Mouse (Mus musculus) kidney, adult 2 months (tissue): Measurements from ENCODE around the gene Cox7c. TPM values are rescaled to one million over a fixed set of nuclear protein-coding genes. Genes with fewer than 3 reads are reported as not detected.
"Not testable (repeated sequence)": the region's sequence is repeated elsewhere in the genome, so short reads cannot be mapped to it uniquely, and the experiment has no call there.

Experiments
- DNase-seq: peaks from one replicate; pipeline ENCODE4 v3.0.0; 2021
- H3K27ac ChIP-seq: fragments of 200-500 bp; 2 replicates; pipeline ENCODE4 v1.5.1; 2012; ENCODE audit warnings: low read depth, low read length, control low read depth, inconsistent platforms; ENCODE audit not compliant: insufficient read depth
- H3K27me3 ChIP-seq: fragments of 200-500 bp; replicated peaks from 2 replicates; pipeline ENCODE4 v1.6.1; 2012; ENCODE audit warnings: mild to moderate bottlenecking, moderate library complexity, low read length, inconsistent platforms; ENCODE audit not compliant: control insufficient read depth, insufficient read depth
- H3K36me3 ChIP-seq: fragments of 200-500 bp; 2 replicates; pipeline ENCODE4 v1.6.1; 2012; ENCODE audit warnings: mild to moderate bottlenecking, moderate library complexity, low read length, inconsistent platforms; ENCODE audit not compliant: control insufficient read depth, insufficient read depth
- H3K4me1 ChIP-seq: fragments of 200-500 bp; 2 replicates; pipeline ENCODE4 v1.6.1; 2011; ENCODE audit warnings: low read length; ENCODE audit not compliant: control insufficient read depth, insufficient read depth
- H3K4me3 ChIP-seq: fragments of 200-500 bp; 2 replicates; pipeline ENCODE4 v1.5.1; 2011; ENCODE audit warnings: mild to moderate bottlenecking, low read depth, low read length, control low read depth; ENCODE audit not compliant: insufficient read depth
- CTCF ChIP-seq: fragments of 200-500 bp; conservative IDR thresholded peaks from 2 replicates; pipeline ENCODE4 v1.5.1; 2011; ENCODE audit warnings: low read depth, mild to moderate bottlenecking, control low read depth, low read length, moderate library complexity, mixed read lengths; ENCODE audit not compliant: insufficient read depth, insufficient read length
- POLR2A ChIP-seq: fragments of 200-500 bp; IDR thresholded peaks from one replicate; pipeline ENCODE4 v1.6.1; 2011; ENCODE audit warnings: low read depth, low read length, control low read depth
- WGBS: fragments of 180-500 bp; shearing (Covaris S2); methylation state at CpG from one replicate; pipeline ENCODE4 v1.1.7; 2018; 5-methylcytosine and 5-hydroxymethylcytosine counted together
- polyA plus RNA-seq: library from polyadenylated mRNA; depleted of rRNA; stranded (reverse); fragments of >200 nt; gene quantifications from 2 replicates; pipeline ENCODE4 v1.2.3, GENCODE M21; 2012; rRNA removed

The Cox7c gene
- polyA plus RNA-seq: 1,270 and 1,625 TPM in 2 replicates

DNA sequence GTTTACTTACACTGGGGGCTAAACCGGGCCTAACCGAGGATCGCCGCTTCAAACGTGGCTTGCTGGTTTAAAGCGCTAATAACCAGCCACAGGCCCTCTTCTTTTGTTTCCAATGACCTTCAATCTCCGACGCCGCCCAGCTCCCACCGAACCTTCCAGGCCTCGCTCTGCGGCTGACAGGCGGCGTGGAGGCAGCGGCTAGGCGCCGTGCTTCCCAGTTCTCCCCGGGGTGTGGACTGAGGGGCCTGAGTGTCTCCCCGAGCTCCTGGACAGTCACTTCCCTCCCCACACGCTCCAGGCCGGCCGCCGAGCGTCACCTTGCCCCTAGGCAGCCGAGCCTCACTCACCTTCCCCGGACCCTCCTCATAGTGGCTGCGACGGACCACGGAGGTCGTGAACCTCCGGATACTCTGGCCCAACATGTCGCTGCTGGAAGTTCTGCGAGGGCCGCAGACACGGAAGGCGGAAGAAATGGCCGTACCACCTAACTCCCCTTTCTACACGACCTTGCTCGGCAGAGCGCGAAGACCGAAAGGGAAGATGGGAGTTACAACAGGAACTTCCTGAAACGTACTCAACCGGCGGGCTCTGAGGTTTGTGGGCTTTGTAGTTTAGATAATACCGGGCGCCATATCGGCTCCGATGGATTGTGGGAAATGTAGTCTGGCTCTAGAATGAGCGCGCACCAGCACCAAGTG is at the start of gene Cox7c:
Gene Cox7c (minus strand): TSS at position 651 of the 698 bp plus-strand sequence.
- Histone ChIP-seq H3K4me1 (no peaks in the 10 kb centered on the region), H3K36me3 (peaks cover 4% of the 10 kb centered on the region; the same call in 1 of the 2 replicates), H3K27me3 (no peaks in the 10 kb centered on the region), H3K27ac (peak within 1 kb of the TSS; percentile 99), H3K4me3 (peak within 1 kb of the TSS; percentile 99)
- under 1% methylated on average over 51 of the region's 51 CpGs for WGBS
- peak; percentile 47 for TF ChIP-seq POLR2A
- no peak for TF ChIP-seq CTCF
- DNase-seq: peak; percentile 95

DNA sequence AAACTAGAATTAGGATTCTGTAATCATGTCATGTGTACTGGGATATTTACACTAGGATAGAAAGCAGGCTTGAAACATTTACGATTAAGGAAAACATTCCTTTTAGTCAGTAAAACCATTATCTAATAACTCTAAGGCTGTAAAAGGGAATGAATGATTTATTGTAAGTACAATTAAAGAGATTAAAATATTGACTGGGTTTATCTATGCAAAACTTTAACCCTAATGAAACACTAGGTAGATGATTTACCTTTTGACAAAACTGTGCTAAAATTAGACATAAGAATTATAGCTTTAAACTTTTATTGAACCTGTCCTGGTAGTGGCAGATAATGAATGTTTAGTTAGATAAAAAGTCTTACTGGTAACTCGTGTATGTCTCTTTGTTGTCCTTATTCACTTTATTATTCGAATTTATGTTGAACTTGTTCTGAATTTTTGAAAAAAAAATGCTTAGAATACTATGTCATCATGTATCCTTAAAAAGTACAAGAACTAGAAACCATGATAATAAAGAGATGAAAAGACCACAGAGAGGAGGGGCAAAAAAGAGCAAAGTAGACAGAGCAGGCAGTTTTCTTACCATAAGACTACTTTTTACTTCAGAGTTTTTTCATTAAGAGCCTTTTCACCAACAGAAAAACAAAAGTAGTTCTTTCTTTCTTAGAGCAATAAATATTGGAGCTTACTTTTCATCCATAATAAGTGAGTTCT is 21.5 kb upstream of the Cox7c start:
- no peak for DNase-seq
- Histone ChIP-seq H3K4me3 (no peak overlapping the region), H3K27me3 (no peaks in the 10 kb centered on the region), H3K4me1 (no peaks in the 10 kb centered on the region), H3K27ac (no peak overlapping the region), H3K36me3 (no peaks in the 10 kb centered on the region)
- no peak for TF ChIP-seq POLR2A
- no peak for TF ChIP-seq CTCF
- WGBS: 33% methylated on average over 3 of the region's 3 CpGs

DNA sequence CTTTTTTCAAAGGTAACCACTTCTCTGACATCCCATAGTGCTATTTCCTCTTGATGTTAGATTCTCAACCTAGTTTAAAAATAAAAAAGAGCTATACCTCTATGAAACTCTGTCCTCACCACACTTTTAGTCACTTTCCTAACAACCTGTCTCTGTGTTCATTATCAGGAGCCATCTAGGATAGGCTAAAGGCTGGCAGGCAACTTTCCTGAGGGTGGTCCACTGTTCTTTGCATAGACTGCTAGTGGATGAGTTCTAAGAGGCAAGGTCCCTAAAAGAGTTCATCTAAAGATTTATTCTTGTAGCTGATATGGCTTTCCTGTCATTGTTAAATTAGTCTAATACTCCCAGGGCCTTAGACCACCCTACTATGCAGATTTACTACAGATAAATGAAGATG is 20.8 kb upstream of the Cox7c start:
- Histone ChIP-seq H3K27ac (no peak overlapping the region), H3K4me3 (no peak overlapping the region), H3K27me3 (no peaks in the 10 kb centered on the region), H3K36me3 (no peaks in the 10 kb centered on the region), H3K4me1 (no peaks in the 10 kb centered on the region)
- no peak for DNase-seq
- TF ChIP-seq CTCF: no peak
- no peak for TF ChIP-seq POLR2A

DNA sequence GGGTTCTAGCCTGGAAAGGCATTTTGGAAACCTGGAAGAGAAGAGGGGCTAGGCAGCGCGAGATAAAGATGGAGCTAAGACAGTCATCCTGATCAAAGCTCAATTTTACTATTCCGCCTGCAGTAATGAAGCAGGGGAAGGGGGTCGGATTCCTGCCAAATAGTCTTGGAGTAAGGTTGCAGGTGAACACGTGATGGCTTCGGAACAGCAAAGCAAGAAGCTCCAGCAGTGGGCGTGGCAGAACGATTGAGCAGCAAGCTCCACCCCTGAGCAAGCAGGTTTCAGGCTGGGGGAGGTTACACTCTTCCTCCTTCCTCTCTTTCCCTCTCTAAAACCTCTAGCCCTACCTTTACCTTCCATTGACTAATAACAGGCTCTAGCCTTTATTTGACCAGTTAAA is 7.4 kb upstream of the Cox7c start:
- H3K27me3 ChIP-seq, H3K4me3 ChIP-seq, H3K36me3 ChIP-seq, H3K27ac ChIP-seq, H3K4me1 ChIP-seq: not testable (repeated sequence)
- WGBS: 19% methylated on average over 8 of the region's 8 CpGs
- DNase-seq: peak; percentile 17

DNA sequence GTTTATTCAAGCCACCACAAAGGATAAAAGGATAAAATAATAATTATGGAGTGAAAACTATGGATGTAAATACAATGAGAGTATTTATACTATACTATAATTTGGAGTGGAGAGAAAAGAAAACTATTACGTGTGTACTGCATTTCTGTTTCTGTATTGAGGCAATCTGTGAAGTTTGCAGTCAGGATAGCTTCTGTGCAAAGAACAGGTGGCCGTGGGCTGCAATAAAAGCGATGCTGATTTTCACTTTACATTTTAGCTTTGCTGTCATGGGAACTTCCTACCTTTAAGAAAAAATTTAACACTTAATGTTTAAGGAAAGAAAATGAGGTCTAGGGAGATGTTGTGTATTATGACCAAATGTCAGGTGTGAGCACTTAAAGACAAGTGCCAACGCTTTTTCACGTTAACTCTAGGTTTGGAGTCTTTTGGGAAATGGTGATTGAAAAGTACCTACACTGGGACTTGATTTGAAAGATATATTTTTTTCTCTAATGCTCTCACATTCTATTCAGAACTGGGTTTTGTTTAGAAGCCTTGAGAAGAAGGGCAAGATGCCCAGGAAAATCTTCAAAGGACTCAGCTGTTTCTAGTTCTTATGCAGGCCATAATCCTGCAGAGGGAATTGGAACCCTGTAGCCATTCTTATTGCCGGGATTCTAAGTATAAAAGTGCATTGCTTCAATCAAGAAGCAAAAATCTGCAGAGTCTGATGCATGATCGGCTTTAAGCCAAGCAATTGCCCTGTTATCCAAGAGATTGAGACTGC is 41.6 kb downstream of the Cox7c start:
- no peaks in the 10 kb centered on the region for H3K27me3 ChIP-seq
- WGBS: 83% methylated on average over 7 of the region's 7 CpGs
- H3K36me3 ChIP-seq: no peaks in the 10 kb centered on the region
- no peaks in the 10 kb centered on the region for H3K4me1 ChIP-seq
- H3K27ac ChIP-seq: no peak overlapping the region
- no peak for TF ChIP-seq CTCF
- TF ChIP-seq POLR2A: no peak
- H3K4me3 ChIP-seq: no peak overlapping the region
- DNase-seq: no peak
